Mouse (Mus musculus) liver, adult 2 months (tissue): ENCODE data around the gene Cyth1.

Experiments used
- CTCF ChIP-seq: fragments of 200-500 bp; IDR thresholded peaks from 2 replicates; pipeline ENCODE4 v1.5.1; 2011; ENCODE audit warnings: low read depth, low read length, control low read depth
- POLR2A ChIP-seq: fragments of 200-500 bp; IDR thresholded peaks from 2 replicates; pipeline ENCODE4 v1.6.1; 2011; ENCODE audit warnings: low read length, control low read depth; ENCODE audit not compliant: insufficient read depth; ENCODE audit errors: extremely low read depth

GRCm38 (mm10) chr11:118295026-118295425 is 46.6 kb upstream of the Cyth1 start:
- TF ChIP-seq CTCF: no peak
- TF ChIP-seq POLR2A: no peak
